Mouse (Mus musculus) megakaryocyte progenitor cell, adult 5-6 weeks (primary cell): ENCODE measurements around the gene Lmntd1. TPM values are rescaled to one million over a fixed set of nuclear protein-coding genes. Genes with fewer than 3 reads are reported as not detected.

Experiments
- ATAC-seq: replicated peaks from 2 replicates; pipeline ENCODE4 v1.8.0; 2016; ENCODE audit warnings: mild to moderate bottlenecking, moderate TSS enrichment, inconsistent platforms; ENCODE audit not compliant: poor library complexity
- total RNA-seq, 2 experiments: library from RNA; stranded (forward) in 1 of 2; stranded (reverse) in 1 of 2; fragments of 157-497, 149-512 nt in 1 of 2; fragments of 200-1000 nt in 1 of 2; gene quantifications; 2 replicates each; pipeline versions ENCODE4 v1.2.3 to v1.2.4; 2015 to 2017

Gene Lmntd1
- total RNA-seq (2015) (not detected in 2 replicates), total RNA-seq (2017) (not detected in 2 replicates)

DNA sequence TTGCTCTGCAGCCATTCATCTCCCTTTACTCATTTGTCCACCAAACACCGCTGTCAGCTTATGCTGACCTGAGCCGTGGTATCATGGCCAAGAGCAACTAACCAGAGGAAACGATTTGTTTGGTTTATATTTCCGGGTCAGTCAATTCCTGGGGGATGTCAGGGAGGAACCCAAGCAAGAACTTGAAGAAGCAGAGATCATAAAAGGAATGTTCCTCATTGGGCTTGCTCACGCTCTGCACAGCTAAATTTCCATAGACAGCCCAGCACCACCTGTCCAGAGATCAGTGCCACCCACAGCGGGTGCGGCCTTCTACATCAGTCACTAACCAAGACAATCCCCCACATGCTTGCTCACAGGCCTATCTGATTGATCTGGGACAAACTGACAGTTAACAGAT lies at the start of gene Lmntd1:
Gene Lmntd1, minus strand, starts transcription at position 101 of the 400 bp plus-strand sequence.
- no peak for ATAC-seq

DNA sequence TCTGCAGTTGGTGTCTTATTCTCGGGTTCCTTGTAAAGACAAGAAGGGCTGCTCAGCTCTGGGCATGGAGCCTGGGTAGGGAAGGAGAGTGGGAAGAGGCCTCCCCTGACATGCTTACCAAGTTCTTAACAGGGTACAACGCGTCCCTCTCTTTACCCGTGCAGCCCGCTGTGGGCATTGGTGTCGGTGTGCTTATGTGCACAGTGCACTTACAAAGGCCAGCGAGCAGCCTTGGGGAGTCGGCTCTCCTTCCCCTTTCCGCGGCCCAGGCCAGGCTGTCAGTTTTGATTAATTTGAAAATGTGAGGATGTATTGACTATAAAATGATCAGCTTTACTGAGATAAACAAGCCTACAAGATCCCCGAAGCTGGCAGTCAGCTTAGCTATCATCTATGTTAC lies 46.8 kb upstream of the Lmntd1 start:
- ATAC-seq, result no peak

DNA sequence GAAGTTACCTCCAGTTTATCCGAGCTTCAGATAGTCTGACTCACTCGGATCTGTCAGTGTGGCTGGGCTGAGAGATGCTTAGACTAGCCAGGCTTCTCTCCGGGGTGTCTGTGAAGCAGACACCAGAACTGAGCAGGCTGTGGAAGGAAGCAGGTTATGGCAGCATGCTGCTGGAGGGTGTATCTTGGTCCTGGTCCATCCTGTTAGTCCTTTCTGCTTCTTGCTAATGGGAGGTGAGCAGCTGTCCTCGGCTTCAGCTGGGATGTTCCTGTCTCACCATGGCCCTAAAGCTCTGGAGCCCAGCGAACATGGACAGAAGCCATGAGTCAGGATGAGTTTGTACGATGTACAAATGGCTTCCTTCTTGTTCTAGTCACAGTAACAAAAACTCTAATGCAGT lies 45.0 kb upstream of the Lmntd1 start:
- ATAC-seq, result no peak

DNA sequence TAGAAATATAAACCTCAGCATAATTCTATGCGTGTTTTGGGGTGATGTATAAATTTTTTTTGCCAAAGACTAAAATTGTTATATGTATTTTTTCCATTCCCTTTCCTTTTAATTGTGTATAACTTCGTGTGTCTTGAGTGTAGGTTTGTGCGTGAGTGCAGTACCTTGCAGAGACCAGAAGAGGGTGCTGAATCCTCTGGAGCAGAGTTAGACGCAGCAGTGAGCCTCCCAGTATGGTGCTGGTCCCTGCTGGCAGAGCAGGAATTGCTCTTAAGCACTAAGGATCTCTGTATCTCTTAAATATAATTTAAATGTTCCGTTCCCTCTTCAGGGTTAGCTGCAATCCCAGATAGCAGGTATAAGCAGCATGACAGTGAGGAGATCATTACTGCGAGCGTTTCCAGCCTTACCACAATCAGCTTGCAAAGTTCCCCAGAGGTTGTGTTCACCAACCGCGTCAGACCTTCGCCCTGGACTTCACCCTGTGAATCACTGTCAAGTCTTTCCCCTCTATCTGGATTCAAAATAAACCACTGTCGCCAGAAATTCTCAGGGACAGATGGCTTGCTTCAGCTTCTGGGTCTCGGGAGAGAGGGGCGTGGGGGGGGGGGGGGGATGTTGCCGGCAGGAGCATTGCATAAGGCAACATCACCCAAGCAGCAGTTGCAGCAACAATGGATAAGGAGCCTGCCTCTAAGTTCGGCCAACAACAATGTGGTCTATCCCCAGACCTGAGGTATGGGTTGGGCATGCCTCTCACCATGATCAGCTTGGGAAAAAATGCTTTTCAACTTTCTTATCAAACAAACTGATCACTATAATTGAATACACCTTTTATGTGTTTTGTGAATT lies 42.8 kb upstream of the Lmntd1 start:
- ATAC-seq, result 0 out of 2 replicates have a peak, but pooled peaks have one; percentile 39

DNA sequence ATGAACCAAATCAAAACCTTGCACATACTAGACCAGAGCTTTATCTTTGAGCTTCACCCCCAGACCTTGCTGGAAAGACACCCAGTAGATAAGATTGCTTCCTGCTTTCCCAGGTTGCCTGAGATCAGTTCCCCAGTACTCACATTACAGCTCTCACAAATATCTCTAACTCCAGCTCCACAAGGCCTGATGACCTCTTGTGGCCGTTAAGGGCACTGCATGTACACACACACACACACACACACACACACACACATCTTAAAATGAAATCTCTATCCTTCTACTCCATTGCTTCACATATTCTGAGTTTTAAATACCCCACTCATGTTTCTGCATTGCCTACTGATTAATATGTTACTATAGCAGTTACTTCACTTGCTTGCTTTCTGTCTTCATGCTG lies 41.6 kb upstream of the Lmntd1 start:
- no peak for ATAC-seq

DNA sequence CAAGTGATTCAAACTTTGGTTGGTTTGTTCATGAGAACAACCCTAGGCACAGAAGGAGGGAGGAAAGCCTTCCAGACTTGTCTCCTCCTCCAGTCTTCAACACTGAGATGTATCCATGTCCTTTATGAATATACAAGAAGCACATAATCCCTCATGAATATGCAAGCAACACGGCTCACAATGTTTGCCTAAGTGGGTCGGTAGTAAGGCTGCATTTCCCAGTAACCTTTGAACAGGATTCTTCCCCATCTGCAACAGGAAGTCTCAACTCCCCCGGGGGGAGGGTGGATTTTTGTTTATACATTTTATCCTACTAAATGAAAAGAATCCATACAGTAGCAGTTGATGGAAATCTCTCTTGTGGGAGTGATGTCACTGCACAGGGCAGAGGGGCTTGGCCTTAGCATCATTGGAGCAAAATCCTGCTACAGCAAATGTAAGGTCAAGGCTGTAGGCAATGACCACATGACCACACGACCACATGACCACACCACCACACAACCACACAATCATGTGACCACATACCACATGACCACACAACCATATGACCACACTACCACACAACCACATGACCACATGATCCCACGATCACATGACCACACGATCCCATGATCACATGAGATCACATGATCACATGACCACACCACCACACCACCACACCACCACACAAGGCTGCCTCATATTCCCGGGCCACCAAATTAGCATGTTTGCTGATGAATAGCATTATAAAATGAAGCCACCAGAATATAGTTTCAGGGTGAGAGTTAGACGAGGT lies 40.1 kb upstream of the Lmntd1 start:
- no peak for ATAC-seq

DNA sequence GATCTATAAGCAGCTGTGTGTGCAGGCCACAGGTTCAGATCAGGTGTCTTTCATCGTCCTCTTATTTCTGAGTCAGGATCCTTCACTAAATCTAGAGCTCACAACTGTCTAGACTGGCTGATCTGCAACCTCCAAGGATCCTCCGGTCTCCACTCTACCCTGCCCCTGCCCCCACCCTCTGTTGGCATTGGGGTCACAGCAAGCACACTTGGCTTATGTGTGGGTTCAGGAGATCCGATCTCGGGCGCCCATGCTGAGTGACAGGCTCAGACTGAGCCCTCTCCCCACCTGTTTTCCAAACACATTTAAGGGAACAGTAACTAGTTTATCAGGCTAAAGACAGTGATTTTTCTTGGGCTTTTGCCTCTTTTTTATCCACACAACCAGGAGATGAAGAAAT lies 39.5 kb upstream of the Lmntd1 start:
- no peak for ATAC-seq

DNA sequence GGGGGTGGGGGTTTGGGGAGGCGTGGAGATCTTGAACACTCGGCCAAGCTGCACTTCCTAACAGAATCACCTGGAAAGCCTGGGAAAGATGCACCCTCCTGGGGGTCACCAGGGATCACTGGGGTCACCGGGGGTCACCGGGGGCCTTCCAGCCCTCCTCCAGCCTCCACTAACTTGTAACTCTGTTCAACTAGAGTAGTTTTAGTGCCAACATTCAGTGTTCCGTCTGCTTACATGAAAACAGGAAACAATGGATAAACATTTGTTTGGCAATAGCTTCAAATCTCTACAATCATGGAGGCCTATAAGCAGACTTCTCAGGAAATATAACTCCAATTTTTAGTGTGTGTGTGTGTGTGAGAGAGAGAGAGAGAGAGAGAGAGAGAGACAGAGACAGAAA lies 38.9 kb upstream of the Lmntd1 start:
- ATAC-seq, result no peak

DNA sequence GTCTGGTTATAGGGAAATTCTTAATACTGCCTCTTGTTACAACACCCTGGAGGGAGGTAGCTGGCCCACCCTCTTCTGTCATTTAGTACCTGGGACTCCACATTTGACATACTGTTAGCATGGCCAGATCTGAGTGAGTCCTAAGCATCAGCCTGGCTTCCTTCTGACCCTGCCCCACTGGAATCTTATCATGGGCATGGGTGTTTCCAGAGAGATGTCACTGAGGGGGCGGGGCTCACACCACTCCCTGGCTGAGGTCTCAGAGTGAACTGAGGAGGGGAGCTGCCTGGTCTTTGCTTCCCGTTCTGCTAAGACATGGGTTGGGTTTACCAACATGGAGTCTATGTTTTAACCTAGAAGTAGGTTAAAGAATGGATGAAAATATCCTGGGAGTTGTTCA lies 37.9 kb upstream of the Lmntd1 start:
- ATAC-seq, result no peak

DNA sequence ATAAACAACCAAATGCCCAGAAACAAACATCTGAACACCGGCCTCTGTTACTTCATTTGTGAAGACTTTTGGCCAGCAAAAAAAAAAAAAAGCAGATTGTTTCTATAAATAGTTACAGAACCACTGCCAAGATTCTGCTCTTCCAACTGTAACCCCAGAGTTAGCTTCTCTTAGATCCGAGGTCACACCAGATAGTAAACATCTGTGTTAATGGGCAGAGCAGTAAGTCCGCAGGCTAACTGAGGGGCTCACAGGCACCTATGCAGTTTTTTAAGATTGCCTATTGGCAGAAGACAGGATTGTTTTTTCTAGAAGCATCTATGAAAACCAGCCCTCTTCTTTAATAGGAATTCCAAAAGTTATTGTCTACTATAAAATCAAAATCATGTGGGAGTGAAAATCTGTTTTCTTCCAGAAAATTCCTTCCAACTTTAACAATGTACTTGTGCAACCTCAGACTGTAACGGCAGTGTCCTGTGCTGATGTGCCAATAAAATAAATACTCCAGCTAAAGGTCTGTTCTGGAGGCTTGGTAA lies 26.9 kb upstream of the Lmntd1 start:
- no peak for ATAC-seq

DNA sequence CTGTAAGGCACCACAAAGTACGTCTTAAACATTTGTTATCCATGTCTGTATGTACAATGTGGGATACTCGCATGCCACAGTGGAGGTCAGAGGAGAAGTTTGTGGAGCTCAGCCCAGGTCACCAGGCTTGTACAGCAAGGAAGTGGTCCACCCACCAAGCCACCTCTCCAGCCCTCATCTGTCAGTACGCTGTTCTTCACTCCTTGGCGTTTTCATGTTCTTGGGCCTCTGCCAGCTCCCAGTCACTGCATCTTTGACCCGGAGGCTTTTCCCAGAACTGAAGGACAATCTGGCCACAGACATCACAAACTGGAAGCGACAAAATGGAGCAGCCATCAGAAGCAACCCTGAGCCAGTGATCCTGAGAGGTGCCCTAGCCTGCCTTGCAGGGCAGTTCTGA lies 24.1 kb upstream of the Lmntd1 start:
- ATAC-seq, result no peak

DNA sequence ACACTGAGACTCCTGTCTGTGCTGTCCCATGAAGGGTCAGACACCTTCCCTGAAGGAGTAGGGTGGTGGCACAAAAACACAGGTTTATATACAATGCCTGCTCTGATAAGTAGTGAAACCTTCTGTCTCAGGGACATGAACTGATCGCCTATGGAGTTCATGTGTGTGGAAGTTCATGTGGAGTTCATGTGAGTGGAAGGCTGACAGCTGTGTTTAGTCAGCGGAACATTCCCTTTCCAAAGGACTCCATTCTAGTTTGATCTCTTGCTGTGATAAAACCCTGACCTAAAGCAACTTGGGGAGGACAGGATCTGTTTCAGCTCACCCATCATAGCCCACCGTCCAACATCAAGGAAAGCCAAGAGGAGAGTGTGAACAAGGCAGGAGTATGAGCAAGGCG lies 22.6 kb upstream of the Lmntd1 start:
- ATAC-seq, result no peak

DNA sequence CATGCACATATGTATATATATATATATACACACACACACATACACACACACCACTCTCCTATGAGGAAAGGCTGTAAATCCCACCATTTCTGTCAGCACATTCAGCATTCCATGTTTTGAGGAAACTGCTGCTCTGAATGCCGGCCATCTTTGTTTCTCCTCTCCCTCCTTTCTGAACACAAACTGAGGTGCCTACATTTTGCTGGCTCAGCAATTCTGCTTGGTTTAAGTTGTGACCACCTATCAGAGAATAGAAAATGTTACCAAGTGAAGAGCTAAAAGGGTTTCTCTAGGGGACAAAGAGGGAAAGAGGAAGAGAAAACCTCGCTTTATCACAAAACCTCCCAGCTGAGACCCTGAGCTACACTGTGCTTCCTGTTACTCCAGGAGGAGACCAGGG lies 20.3 kb upstream of the Lmntd1 start:
- ATAC-seq, result no peak

DNA sequence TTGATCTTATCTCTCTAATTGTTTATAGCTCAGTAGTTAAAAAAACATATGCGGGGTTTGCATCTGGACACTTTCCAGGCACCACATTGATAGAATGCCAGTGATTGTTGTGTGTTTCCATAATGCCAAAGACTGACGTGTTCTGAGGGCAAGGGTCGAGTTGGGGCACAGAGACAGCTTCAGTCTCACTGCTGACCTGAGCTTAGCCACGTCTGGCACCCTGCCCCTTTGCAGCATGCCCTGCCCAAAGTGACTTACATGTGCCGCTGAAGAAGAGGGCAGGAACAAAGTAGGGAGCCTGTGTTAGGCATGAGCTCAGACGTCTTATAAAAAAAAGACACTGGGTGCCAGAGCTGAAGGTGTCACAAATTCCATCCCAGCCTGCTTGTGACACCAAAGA lies 16.1 kb upstream of the Lmntd1 start:
- no peak for ATAC-seq

DNA sequence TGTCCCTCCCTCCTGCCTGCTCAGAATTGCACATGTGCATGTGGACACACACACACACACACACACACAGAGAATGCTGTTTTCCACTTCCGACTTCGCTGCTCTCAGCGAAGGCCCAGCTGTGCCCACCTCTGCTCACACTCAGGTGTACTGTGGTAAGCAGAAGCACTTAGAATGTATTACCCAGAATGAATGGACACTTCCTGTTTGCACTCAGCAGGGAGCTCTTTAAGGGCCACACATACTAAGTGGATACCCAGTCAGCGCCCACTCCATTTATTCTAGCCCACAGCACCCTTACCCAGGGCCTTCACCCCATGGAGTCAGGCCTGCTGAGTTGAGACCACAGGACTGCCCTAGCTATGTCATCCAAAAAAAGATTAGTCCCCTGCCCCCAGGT lies 9.0 kb upstream of the Lmntd1 start:
- ATAC-seq, result no peak

DNA sequence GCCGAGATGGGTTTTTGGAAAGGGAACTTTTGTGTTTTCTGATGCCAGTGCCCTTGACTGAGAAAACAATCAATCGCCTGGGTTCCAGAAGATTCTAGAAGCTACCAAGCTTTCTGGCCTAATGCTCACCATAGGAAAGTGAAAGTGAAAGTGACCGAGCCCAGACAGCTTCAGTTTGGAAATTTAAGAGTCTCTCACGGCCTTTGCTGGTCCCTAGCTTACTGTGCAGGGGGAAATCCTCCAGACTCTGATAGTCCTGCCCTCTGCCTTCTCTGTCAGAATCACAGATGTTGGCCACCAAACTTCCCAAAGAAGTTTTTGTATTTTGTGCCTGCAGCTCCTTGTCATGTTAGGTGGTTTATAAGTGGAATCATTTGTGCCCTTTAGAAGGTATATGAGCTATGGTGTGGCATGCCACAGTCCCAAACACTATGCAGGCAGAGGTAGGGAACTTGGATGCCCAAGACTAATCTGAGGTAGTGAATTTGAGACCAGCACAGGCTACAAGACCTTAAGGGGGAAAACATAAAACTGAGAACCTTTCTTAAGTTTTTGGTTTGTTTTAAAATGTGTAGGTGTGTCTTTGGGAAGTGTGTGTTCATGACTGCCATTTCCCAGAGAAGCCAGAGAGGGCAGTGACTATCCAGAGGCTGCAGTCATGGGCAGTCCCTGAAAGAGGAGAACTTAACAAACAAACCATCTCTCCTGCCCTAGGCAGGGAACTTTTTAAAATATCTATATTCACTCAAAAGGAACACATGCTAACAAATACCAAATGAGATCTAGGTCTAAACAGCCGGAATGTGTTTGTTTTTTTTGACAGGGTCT lies 2.5 kb upstream of the Lmntd1 start:
- peak; percentile 72 for ATAC-seq

DNA sequence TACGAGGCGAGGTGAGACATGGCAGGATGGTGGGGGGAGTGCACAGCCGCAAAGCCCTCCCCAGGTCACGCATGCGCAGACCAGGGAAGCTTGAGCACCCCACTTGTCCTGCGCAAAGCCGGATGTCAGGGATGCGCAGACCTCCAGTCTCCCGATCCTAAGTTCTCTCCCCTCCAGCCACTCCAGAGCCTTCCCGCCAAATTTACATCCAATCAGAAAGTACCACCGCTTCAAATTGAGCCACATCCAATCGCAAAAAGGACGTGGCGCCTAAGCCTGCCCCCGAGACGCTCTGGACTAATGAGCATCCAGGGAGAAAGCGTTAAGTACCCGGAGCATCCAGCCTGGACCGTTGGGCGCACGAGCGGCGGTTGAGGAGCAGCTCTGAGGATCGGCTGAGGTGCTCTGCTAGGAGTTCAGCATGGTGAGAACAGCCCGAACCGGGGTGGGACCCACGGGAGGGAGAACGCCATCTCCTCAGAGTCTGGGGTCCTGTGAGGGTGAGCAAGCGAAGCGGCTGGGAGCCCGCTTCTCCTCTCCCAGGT lies 1.6 kb upstream of the Lmntd1 start, which contains the start of gene Tuba3b:
Gene Tuba3b, plus strand, starts transcription at position 92 of the 545 bp plus-strand sequence.
- no peak for ATAC-seq

DNA sequence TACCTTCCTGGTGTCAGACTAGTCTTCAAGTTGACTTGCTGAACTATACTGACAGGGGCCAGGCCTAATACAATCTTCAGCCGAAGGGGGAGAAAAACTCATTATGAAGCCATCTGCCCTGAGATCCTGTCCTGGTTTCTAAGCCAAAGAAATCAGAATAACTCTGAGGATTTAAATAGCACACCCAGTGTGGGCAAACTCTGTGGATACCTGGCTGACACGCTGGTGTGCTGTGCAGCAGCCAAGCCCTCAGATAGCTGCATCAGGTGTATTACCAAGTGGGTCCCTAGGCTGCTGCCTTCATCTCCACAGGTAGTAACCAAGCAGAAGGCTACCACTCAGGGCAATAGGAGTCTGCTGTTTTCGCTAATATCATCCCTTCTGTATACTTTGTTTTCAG lies 1.5 kb downstream of the Lmntd1 start:
- no peak for ATAC-seq

DNA sequence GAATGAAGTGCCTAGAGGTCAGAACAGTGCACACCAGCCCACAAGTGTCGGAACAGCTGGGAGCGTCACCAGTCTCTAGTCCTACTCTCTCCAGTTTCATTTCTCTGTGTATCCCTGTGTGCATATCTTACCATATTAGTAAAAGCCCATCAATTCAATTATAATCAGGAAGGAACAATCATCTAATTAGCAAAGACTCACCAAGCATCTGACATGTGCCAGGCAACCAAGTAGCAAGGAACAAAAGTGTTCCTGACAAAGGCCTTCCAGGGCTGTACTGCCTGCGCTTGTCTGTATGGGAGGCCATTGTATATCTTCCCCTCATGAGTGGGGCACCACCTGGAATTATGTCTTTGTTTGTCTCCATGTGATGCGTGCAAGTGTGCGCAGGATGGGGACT lies 3.2 kb downstream of the Lmntd1 start:
- no peak for ATAC-seq

DNA sequence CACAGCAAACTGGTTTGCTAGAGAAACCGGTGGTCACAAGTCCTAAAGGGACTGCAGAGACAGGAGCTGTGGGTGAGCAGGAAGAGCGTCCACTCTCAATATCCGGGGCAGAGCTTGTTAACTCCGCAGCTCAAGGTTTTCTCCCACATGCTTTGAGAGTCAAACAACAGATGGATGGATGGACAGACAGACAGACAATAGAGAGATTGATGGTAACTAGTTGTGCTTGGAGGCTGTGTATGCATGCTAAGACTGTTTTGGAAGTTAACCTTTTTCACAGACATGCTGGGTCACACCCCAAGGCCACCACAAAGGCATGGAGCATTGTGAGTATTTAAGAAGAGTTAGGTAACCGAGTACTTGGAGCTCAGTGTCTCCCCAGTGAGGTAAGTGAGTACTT lies 5.4 kb downstream of the Lmntd1 start:
- no peak for ATAC-seq

DNA sequence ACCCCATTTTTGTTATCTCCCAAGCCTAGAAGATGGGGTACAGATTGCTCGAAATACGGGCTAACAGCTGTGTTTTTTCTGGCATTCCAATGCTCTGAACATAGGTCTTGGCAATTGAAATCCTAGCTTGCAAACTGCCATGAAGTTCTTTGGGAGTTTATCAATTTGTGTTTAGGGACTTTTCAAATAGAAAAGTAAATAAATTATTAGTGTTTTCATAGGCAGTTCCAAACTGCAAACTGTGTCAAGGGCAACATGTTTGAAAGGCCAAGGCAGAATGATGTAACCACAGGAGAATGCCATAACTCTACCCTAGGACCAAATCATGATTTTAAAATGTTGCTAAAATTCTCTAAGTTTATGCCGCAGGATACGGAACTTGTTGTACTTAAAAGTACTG lies 6.4 kb downstream of the Lmntd1 start:
- ATAC-seq, result no peak
